Mouse (Mus musculus) right cerebral cortex, adult 18-20 months (tissue): ENCODE data around the gene Klc4.

Experiments used
- DNase-seq: peaks from one replicate; pipeline ENCODE4 v3.0.0; 2022; ENCODE audit warnings: mixed read lengths

The Klc4 gene

DNA sequence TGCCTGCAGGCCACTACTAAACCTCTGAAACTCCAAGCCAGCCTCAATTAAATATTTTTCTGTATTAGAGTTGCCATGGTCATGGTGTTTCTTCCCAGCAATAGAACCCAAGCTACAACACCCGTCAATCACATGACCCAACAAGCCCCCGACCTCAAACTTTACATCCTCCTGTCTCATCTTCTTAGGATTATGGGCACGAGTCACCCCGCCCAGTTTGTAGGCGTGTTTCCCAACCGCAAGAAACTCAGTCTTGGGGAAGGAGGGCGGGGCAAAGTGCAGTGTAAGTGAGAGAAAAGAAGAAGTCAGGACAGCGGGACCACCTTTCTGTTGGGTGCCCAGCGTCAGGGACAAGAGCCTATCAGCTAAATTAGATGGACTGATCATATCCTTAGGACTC, 57.6 kb downstream of the Klc4 start:
- DNase-seq, result no peak

DNA sequence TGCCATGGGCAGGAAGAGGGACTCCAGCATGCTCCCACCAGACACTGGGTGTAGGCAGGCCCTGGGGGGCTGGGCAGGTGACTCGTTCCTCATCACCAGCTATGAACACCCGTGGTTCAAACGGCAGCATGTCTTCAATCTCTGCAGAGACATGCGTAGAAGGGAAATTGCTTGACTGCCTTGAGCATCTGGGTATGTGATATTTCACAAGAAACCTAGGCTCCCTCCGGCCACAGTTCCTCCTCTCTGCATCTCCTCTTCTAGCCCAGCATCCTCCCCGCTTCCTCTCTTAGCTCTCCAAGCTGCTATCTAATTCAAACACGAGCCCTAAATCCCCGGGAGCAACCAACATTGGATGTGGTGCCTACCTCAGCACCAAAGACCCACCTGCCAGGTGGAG, 59.5 kb downstream of the Klc4 start:
- no peak for DNase-seq
